Mouse (Mus musculus) ovary, postnatal 36 days (tissue): Measurements from ENCODE around the gene Hist1h3e.

ENCODE experiments used
- DNase-seq: peaks from one replicate; pipeline ENCODE4 v3.0.0; 2022; ENCODE audit warnings: low spot score, mixed read lengths

Hist1h3e gene

DNA sequence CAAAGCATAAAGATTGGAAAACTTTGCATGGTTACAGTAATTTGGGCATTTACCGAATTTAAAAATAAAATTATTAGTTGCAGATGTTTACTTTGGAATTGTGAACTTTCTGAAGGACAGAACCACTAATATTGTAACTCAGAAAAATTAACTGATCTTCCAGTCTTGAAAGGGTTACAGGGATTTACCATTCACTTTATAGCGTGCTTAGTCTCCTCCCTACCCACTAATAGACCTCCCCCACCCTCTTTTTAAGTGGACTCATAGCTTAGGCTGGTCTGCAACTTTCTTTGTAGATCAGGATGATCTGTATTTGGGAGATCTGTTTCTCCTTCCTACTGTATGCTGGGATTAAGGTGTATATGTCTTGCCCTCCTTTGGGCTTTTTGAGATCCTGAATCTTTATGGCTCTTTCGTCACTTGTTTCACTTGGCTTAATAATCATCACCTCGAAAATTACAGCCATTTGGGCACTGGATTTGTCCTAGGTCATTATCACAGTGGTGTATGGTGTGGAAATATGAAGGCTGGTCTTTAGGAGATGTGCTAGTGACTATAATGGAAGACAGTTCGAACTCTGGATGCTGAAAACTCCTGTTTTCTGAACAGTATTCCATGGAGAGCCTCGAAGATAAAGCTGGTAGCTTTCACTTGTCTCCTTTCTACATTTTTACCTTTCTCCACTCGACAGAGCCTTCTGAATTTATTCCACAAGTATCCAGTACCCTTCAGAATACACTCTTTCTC, 25.9 kb downstream of the Hist1h3e start:
- DNase-seq = no peak

DNA sequence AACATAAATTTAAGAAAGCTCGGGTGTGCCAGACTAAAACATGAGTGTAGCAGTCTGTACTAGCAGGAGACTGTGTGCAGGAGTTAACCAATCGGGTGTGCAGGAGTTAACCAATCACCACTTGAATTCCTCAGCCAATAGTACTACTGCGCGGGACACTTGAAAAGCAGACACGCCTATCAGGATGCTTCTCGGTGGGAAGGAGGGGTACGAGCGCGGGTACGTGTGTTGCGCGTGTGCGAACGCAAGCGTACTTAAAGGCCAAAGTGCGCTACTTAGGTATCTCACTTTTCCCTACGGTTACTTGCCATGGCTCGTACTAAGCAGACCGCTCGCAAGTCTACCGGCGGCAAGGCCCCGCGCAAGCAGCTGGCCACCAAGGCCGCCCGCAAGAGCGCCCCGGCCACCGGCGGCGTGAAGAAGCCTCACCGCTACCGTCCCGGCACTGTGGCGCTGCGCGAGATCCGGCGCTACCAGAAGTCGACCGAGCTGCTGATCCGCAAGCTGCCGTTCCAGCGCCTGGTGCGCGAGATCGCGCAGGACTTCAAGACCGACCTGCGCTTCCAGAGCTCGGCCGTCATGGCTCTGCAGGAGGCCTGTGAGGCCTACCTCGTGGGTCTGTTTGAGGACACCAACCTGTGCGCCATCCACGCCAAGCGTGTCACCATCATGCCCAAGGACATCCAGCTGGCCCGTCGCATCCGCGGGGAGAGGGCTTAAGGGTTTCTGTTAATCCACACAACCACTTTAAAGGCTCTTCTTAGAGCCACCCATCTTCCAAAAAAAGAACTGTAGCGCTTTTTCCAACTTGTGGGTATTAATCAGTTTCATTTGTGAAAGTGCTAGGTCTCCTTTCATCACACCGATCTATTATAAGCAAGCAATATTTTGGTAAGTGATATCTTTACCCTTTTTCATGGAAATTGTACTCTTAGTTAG, 26.8 kb downstream of the Hist1h3e start, which contains the start of gene Hist1h3g:
Gene Hist1h3g (plus strand): TSS at position 286 of the 939 bp plus-strand sequence.
- peak; percentile 73 for DNase-seq

DNA sequence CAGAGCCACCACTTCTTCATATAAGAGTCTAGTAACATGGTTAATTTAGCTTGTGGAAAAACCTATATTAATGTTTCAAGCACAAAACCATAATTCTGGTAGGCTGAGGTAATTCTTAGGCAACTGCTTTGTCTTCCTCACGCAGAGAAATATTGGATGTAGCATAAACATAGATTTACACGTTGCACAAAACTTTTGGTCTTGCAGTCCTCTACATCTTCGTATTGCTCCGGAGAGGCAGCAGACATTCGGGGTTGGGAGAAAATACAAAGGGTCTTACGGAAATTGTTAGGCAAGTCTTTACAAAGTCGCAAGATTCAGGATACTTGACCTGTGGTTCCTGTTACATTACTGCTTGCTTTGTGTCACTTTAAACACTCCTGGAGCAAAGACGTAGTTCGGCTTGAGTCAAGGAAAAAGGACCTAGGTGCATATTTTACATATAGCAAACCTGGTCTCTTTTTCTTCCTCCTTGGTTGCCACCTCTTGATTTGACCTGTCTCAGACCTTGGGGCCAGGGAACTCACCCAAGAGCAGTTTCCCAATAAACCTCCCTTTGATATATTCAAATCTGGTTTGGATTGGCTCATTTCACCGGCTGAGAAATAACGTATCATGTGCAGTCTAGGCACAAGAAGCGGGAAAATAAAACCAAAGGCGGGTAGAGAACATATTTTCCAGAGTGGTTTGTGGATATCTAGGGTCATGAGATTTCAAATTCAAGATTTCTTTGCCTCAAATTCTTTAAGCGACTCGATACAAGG, 27.6 kb downstream of the Hist1h3e start:
- no peak for DNase-seq

DNA sequence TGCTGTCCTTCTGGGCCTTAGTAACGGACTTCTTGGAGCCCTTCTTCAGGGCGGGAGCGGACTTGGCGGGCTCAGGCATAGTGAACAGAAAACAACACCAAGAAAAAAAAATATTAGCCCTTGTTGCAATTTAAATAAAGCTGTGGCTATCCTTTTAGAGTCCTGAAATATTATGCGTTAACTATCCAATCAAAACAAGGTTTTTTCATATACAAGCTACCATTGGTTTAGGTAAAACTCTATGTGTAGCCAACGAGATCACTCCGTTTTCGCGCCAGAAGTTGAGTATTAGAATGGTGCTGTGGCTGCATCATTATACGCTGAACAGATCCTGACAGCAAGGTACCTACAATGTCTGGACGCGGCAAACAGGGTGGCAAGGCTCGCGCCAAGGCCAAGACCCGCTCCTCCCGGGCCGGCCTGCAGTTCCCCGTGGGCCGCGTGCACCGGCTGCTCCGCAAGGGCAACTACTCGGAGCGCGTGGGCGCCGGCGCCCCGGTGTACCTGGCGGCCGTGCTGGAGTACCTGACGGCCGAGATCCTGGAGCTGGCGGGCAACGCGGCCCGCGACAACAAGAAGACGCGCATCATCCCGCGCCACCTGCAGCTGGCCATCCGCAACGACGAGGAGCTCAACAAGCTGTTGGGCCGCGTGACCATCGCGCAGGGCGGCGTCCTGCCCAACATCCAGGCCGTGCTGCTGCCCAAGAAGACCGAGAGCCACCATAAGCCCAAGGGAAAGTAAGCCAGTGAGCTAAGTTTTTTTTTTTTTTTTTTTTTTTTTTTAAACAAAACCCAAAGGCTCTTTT, 28.4 kb downstream of the Hist1h3e start, which contains the start of gene Hist1h2af:
Gene Hist1h2af (plus strand): TSS at position 347 of the 808 bp plus-strand sequence.
- DNase-seq = peak; percentile 58

DNA sequence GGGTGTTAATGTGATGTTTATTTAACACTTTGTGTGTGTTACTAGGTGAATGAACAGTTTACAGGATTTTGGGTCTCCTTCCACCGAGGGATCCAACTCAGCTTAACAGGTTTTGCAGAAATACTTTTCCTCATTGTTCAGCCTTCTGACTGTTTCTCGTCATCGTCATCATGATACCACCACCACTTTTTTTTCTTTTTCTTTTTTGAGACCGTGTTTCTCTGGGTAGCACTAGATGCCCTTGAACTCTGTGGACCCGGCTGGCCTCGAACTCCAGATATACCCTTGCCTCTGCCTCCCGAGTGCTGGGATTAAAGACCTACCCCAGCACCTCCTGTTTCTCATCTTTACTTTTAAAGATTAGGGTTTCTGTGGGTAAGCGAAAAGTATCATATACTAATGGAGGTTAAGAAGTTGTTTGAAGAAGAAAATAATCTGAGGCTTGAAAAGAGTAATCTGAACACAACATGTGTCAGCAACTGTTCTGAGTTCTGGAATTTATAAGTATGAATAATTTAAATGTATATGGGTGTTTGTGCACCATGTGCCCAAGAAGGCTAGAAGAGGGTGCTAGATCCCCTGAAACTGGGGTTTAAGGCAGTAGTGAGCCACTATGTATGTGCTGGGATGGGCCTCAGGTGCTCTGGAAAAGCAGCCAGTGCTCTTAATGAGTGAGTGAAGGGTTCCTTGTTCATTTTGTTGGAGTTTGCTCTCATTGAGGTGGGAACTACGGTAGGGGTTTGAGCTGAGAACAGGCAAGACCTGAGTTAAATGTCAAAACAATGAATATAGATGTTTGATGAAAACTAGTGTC, 29.7 kb downstream of the Hist1h3e start:
- DNase-seq = no peak

DNA sequence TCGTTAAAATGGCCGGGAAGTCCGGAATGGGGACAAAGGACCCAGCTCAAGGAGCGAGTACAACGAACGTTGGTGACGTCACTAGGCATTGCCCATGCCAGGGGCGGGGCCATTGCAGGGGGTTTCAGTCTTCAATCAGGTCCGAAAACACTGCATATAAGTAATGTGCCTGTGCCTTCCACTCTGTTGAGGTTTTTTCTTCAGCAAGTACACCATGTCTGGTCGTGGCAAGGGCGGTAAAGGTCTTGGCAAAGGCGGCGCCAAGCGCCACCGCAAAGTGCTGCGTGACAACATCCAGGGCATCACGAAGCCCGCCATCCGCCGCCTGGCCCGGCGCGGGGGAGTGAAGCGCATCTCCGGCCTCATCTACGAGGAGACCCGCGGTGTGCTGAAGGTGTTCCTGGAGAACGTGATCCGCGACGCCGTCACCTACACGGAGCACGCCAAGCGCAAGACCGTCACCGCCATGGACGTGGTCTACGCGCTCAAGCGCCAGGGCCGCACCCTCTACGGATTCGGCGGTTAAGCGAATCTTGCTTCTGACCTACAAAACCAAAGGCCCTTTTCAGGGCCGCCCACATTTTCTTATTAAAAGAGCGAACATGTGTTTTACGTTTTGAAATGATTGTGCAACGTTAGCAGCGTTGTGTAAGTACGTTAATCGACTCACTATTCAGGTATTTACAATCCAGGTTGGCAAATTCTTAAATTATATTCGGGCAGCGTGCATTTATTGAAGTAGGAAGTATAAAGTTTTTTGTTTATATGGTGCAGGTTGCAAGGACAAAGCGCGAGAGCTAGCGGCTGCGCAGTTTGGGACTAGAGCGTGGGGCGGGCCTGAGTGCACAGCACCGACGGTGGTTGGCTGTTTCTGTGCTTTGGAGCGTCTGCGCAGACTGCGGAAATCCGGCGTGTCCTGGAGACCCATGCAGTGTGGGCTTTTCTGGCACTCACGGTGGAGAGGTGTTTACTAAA, 31.0 kb downstream of the Hist1h3e start, which contains the start of gene Hist1h4h:
Gene Hist1h4h (plus strand): TSS at position 150 of the 975 bp plus-strand sequence.
- peak; percentile 93 for DNase-seq

DNA sequence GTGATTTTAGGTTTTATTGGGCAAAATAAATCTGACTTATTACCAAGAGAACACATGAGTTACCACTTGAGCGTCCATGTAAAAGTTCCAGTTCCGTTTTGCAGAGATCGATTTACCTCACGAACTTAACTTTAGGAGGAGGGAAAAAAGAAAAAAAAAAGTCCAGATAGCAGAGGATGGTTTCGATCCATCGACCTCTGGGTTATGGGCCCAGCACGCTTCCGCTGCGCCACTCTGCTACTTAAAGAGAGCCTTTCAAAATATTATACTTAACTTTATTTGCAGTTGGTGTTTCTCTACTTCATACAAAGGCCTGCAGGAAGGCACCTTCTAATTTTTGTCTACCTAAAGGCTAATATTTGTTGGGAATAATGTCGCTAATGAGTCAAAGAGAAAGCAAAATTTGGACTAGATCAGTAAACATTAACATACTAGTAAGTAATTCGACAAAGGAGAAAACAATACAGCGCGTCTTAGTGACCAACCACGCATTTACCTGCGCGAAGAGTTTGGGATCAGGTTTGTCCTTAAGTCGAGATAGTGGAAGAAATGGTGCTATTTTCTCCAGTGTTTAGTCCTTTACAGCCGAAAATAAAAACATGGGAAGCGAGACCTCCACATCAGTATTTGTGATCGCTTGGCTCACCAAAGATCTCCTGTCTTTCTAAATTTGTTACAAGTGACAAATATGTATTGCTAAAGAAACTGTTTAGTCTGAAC, 31.8 kb downstream of the Hist1h3e start:
- DNase-seq = peak; percentile 44

DNA sequence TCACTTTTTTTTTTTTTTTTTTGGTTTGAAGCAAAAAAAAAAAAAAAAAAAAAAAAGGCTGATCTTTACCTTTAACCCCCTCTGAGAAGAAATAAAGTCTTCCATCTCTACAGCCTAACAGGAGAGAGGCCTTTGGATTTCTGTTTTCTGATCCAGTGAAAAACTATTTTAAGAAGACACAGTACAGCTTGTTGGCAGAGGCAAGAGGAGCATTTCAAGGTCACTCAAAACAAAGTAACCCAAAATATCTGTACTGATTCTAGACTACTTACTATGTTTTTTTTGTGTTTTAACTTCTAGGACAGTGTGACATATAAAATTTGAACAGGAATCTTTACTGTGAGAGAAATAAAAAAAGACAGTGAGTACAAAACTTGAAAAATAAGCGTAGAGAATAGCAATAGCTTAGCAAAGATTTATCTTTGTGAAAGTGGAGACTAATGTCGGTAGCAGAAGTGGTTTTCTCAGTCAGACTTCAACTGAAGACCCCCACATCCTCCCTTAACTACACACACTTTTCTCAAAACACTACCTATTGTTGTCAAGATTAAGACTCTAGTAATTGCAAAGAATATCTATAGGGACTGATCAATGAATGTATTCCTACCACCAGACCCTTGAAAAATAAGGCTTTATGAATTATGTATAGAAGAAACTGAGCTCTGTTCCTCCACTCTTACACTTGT, 32.5 kb downstream of the Hist1h3e start:
- DNase-seq = no peak

DNA sequence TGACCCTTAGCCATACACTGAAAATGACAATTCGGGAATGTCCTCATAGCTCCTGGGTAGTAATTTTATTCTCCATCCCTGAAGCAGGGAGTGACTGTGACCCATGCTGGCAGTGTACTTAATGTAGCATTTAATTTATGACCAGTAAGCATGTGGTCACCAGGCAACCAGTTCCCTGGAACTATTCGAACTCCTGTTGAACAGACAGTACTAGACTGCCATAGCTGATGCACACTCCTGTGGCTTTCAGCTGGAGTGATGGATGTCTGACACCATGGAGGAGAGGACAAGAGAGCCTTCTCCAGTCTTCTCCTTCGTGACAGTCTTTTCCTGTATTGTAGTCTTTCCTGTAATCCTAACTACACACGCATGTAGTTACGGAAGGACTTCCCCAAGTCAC, 33.2 kb downstream of the Hist1h3e start:
- DNase-seq = no peak

DNA sequence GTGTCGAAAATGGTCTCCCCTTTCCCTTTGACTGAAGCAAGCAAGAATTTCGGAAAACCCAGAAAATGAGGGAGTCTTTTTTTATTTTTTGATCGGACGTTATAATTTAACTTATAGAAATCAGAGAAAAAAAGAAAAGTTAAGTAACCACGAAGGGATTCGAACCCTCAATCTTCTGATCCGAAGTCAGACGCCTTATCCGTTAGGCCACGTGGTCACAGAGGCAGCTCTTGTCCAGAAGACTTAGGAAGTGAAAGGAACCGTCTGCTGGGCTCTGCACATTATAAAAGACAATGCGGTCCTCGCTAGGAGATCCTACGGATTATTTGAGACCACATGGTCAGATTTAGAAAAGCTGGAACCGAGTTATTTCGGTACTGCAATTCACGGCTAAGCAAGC, 35.9 kb downstream of the Hist1h3e start:
- DNase-seq = peak; percentile 85

DNA sequence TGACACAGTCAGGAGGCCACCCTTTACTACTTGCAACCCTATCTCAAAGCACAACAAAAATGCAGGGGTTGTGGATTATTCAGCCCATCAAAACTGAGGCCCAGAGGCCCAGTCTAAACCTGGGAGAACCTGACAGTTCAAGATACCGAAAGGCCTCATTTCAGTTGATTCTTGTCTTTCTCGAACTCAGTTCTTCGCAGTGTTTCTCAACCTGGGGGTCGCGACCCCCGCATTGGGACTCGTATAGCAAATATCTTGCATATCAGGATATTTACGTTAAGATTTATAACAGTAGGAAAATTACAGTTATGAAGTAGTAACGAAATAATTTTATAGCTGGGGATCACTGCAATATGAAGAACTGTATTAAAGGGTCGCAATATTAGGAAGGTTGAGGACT, 36.3 kb downstream of the Hist1h3e start:
- peak; percentile 15 for DNase-seq

DNA sequence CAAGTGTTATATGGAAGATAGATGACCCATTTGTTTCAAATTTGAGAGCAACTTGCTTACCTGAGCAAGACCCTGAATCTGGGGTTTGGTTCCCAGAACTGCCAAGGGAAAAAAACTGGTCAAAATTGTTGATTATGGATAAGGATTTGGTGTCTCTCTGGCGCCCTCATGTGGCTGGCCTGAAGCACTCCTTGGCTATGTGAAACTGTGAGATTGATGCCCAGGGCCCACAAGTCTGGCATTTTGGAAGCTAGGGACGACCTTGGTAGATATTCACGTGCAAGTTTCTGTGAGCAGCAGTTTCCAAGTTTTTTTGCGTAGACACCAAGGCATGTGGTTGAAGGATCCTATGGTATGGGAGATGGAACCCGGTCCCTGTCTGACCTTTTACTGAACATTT, 37.5 kb downstream of the Hist1h3e start:
- DNase-seq = peak; percentile 81

DNA sequence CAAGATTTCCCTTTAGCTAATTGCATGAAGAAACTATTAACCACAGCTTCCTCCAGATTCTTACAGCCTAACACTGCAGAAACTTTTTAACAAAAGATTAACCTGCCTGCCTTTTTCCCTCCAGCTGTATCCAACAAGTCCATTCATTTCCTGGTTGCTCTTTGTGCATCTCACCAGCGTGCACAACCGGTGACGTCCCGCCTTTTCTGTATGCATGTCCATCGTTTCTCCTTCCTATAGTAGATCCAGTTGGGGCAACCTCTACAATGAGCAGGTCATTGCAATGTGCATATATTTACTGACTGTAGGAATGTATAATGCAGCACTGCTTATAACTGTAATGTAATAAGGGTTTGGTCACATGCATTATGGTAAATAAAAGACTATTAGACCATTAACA, 38.2 kb downstream of the Hist1h3e start:
- no peak for DNase-seq

DNA sequence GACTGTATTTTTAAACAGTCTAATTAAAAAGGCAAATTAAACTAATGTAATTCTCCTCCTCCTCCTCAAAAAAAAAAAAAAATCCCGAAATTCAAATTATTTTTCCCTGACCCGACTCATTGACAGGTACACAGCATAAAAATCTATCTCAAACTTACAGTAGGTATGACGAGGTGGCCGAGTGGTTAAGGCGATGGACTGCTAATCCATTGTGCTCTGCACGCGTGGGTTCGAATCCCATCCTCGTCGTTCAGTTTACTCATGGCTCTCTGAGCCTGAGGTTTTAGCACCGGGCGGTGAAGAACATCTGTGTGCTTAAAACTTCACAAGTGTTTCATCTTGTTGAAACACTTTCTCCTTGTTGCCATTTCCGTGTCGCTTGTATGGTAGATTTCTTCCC, 40.5 kb downstream of the Hist1h3e start:
- DNase-seq = peak; percentile 73

DNA sequence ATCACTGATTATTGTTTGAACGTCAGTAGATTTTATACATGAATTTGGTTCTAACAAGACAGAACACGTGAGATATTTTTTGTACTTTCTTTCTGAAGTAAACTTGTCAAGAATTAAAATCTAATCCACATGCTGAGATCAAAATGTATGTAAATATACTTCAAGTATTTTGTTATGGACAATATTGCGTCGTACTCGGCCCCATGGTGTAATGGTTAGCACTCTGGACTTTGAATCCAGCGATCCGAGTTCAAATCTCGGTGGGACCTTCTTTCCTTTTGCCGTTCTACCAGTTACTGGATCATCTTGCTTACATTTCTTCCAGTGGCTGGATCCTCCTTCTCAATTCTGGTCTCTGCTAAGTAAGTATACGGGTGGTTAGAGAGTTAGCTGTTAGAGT, 42.8 kb downstream of the Hist1h3e start:
- peak; percentile 67 for DNase-seq

DNA sequence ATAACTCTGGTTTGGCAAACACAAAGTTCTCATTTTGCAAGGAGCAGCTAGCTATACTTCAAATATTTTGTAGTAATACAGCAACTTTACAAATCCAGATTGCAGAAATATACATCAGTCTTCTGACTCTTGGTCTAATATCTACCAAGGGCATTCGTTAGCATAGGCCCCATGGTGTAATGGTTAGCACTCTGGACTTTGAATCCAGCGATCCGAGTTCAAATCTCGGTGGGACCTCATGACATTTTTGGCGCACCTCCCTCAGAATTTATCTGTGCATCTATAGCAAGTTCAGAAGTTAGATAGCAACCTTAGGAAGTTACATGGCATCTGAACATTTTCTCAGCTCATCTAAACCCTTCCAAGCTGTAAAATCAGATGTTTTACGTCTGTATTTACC, 43.3 kb downstream of the Hist1h3e start:
- peak; percentile 42 for DNase-seq

DNA sequence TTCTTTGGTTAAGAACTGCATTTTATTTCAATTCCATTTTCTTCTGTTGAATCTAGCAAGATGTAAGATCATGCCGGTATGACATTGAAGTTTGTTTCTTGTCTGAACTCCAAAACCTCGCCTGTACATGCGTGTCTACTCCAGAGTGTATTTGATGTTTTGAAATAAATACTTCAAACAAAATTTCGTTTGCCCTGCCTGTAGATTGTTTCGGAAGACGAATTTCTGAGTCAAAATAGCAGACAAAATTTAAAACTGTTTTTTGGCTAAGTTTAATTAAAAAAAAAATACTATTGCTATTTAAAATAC, 43.9 kb downstream of the Hist1h3e start:
- no peak for DNase-seq
